Mouse (Mus musculus): Measurements from ENCODE around the gene Olfr357.

The Olfr357 gene

DNA sequence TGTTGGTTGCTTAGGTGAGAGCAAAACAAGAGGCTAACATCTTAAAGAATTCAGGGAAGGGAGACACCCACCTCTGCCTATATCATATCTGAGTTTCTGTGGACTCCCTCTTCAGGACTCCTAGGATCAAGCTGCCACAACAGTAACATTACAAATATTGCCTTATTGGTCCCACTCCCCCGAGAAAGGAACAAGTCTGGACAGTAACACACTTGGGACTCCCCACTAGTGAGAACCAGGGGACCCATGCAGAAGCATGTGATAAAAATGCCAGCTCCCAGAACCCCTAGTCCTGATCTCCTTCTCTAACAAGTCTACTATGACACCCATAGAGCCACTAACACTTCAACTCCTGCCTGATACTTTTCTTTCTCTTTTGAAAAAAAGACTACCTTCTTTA lies at the start of gene Olfr357:
TSS of gene Olfr357 (plus strand) at position 301 of the 400 bp plus-strand sequence.
- no peak for DNase-seq (ENCODE audit: low spot score in 2 of 2)

DNA sequence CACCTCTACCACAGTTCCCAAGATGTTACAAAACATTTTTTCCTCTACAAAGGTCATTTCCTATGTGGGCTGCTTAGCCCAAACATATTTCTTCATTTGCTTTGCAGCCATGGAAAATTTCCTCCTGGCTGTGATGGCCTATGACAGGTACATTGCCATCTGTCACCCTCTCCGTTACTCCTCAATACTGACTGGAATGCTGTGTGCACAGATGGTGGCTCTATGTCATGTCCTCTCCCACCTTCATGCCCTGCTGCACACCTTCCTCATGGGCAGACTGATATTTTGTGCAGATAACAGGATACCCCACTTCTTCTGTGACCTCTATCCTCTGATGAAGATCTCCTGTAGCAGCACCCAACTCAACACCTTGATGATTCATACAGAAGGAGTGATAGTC lies 3.4 kb downstream of the Olfr357 start:
- DNase-seq (ENCODE audit: low spot score in 2 of 2) = no peak

DNA sequence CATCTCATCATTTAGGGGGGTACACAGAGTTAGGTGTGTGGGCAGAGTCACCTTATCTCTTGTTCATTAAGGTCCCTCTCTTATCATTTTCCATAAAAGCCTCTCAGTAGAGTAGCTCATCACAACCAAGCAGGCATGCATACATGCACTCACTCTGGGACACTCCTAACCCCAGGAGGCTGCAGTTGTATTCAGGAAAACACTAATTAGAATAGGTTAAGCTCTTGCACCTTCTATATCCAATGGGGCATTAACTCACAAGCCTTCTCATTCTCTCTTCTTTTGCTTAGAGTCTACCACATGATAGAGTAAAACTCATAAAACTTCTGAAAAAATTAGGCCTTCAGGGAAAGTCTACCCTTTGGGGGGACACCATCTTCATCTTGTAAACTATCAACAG lies 15.6 kb downstream of the Olfr357 start, which contains the start of gene Olfr358:
TSS of gene Olfr358 (minus strand) at position 101 of the 400 bp plus-strand sequence.
- no peak for DNase-seq (ENCODE audit: low spot score in 2 of 2)
